Mouse (Mus musculus) spleen, adult 2 months (tissue): ENCODE measurements at regions not wholly inside any gene's neighbourhood (a gene's known extent, or its start where the extent isn't known, plus 50 kb on each side); places are given as distances from the start of the nearest gene placed in this dataset.

ENCODE experiments used
- CTCF ChIP-seq: fragments of 200-500 bp; IDR thresholded peaks from 2 replicates; pipeline ENCODE4 v1.5.1; 2011; ENCODE audit warnings: mild to moderate bottlenecking, inconsistent platforms; ENCODE audit not compliant: insufficient read depth, insufficient read length, insufficient replicate concordance; ENCODE audit errors: extremely low read depth
- POLR2A ChIP-seq: fragments of 200-500 bp; IDR thresholded peaks from 2 replicates; pipeline ENCODE4 v1.6.1; 2011; ENCODE audit warnings: low read depth, low read length, inconsistent platforms

DNA sequence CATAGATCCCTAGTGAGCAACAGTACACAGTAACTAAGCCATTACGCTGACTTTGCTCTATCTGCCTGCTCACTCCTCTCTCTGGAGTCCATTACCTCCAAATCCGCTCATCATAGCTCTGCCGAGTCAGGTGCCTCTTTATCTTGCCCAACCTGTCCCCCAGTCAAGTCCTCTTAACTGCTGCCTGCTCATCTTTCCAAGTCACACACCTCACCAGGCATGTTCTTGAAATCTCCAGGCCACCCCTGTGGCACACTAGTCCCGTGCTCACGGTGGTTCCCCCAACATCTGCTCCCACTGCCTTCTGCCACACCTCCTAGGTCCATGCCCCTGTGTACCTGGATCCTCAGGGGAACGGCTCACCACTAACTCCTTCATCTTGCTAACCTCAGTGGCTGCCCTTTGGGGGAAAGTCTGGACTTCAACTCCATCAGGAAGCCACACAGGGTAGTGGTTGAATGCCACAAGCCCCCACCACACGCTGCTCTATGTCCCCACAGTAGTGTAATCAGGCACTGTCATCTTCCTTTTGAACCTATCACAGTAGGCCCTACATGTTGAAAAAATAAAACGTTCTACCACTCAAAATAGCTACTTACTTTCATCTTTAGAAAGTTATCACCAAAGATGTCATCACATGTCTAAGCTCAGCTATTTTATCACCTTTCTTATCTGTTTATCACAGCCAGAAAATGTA is 126.3 kb upstream of the Klf14 start:
- TF ChIP-seq POLR2A (no peak), CTCF (no peak)
